Mouse (Mus musculus): ENCODE data around the gene Neb. TPM values are rescaled to one million over a fixed set of nuclear protein-coding genes. Genes with fewer than 3 reads are reported as not detected.

Gene Neb
- polyA plus RNA-seq (2012; fragmentation: generic; extraction: Trizol): 0.14 TPM
- long read RNA-seq, experiment 1, partial matches to known transcripts: 1 of 5 reads
- long read RNA-seq, experiment 1, other reads (novel, unspliced or antisense): 2 of 5 reads
- long read RNA-seq, experiment 2: 0 reads

DNA sequence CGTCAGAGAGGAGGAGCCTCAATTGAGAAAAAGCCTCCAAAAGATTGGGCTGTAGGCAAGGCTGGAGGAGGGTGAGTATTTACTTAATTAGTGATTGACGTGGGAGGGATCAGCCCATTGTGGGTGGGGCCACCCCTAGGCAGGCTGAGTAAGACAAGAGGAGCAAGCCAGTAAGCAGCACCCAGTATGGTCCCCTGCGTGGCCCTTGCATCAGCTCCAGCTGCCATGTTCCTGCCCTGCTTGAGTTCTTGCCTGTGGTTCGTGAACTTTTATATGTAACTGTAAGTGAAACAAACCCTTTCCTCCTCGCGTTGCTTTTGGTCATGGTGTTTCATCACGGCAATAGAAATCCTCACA is at the start of gene Neb:
Gene Neb, minus strand, starts transcription at position 27 of the 357 bp plus-strand sequence.
- no peak for TF ChIP-seq CEBPB (IDR thresholded peaks at IDR 0.05; ENCODE audit: low read depth)
- no peak for TF ChIP-seq MAX (IDR thresholded peaks at IDR 0.05)
- no peak for TF ChIP-seq MYOG (IDR thresholded peaks at IDR 0.05; ENCODE audit: control insufficient read depth, extremely low read depth, insufficient read length)
- no peak for TF ChIP-seq USF1 (IDR thresholded peaks at IDR 0.05; ENCODE audit: low read depth)
- no peak for TF ChIP-seq FOSL1 (IDR thresholded peaks at IDR 0.05; ENCODE audit: insufficient read depth, low read length, poor library complexity, severe bottlenecking)
- no peak for TF ChIP-seq CTCF (IDR thresholded peaks at IDR 0.05; ENCODE audit: control insufficient read depth, insufficient read depth, insufficient read length)
- TF ChIP-seq MYOD1 (IDR thresholded peaks at IDR 0.05; ENCODE audit: control insufficient read depth, insufficient read length, low read depth): no peak
- no peaks in the 10 kb centered on the region for H3K36me3 ChIP-seq (ENCODE audit: control insufficient read depth, insufficient read depth)
- no peaks in the 10 kb centered on the region for H3K79me3 ChIP-seq (ENCODE audit: low read depth)
- no peak within 1 kb of the TSS for H3ac ChIP-seq (ENCODE audit: control insufficient read depth, insufficient read length, low read depth)
- H3K79me2 ChIP-seq (ENCODE audit: control insufficient read depth, insufficient read depth): no peaks in the 10 kb centered on the region
- no peaks in the 10 kb centered on the region for H3K27me3 ChIP-seq (ENCODE audit: control insufficient read depth, insufficient read depth, insufficient read length)
- no peak within 1 kb of the TSS for H3K4me3 ChIP-seq (ENCODE audit: insufficient read depth, poor library complexity, severe bottlenecking)

DNA sequence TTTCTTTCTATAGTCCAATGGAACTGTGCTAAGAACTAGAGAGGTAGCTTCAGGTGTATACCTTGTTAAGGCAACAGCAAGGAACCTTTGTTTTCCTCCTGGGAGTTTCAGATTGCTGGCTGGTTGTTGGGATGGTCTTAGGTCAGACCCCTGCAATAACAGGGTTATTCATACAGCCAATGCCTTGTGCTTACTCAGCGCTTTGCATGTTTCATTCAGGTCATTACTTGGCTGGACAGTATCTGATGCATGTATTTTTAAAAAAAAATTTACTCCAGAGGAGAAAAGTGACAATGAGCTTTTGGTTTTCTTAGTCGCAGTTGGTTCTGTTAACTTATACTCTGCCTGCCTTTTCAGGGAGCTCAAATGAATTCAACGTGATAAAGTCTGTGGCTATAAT is 49.1 kb upstream of the Neb start:
- TF ChIP-seq FOSL1 (IDR thresholded peaks at IDR 0.05; ENCODE audit: insufficient read depth, low read length, poor library complexity, severe bottlenecking): no peak
- no peak for TF ChIP-seq USF1 (IDR thresholded peaks at IDR 0.05; ENCODE audit: low read depth)
- no peak for TF ChIP-seq MAX (IDR thresholded peaks at IDR 0.05)
- no peak for TF ChIP-seq MYOG (IDR thresholded peaks at IDR 0.05; ENCODE audit: control insufficient read depth, extremely low read depth, insufficient read length)
- no peak for TF ChIP-seq CEBPB (IDR thresholded peaks at IDR 0.05; ENCODE audit: low read depth)
- no peak for TF ChIP-seq CTCF (IDR thresholded peaks at IDR 0.05; ENCODE audit: control insufficient read depth, insufficient read depth, insufficient read length)
- no peak for TF ChIP-seq MYOD1 (IDR thresholded peaks at IDR 0.05; ENCODE audit: control insufficient read depth, insufficient read length, low read depth)
- peaks cover 23% of the 10 kb centered on the region for H3K79me2 ChIP-seq (ENCODE audit: control insufficient read depth, insufficient read depth)
- H3K36me3 ChIP-seq (ENCODE audit: control insufficient read depth, insufficient read depth): no peaks in the 10 kb centered on the region
- no peak overlapping the region for H3K4me3 ChIP-seq (ENCODE audit: insufficient read depth, poor library complexity, severe bottlenecking)
- H3K79me3 ChIP-seq (ENCODE audit: low read depth): peaks cover 22% of the 10 kb centered on the region
- no peak overlapping the region for H3ac ChIP-seq (ENCODE audit: control insufficient read depth, insufficient read length, low read depth)
- H3K27me3 ChIP-seq (ENCODE audit: control insufficient read depth, insufficient read depth, insufficient read length): no peaks in the 10 kb centered on the region

DNA sequence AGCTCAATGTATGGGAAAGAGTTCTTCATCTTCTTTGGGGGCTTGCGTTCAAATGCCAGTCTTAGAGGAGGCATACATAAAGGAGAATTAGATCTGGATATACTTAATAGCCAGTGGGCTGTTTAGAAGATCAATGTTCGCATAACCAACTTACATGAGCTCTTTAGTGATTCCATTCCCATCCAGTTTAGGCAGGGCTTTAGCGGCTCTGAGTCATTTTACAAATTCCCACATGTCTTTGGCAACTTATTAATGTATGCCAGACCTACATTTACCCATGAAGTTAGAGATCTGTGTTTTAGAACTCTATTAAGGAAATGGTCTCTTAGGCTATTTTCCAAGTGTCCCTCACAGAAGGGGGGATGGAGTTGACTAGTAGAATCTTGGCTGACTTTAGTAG is 47.8 kb upstream of the Neb start:
- H3ac ChIP-seq (ENCODE audit: control insufficient read depth, insufficient read length, low read depth): no peak overlapping the region
- H3K79me2 ChIP-seq (ENCODE audit: control insufficient read depth, insufficient read depth): peaks cover 37% of the 10 kb centered on the region
- TF ChIP-seq MAX (IDR thresholded peaks at IDR 0.05) (no peak), CEBPB (IDR thresholded peaks at IDR 0.05; ENCODE audit: low read depth) (no peak), FOSL1 (IDR thresholded peaks at IDR 0.05; ENCODE audit: insufficient read depth, low read length, poor library complexity, severe bottlenecking) (no peak), CTCF (IDR thresholded peaks at IDR 0.05; ENCODE audit: control insufficient read depth, insufficient read depth, insufficient read length) (no peak), USF1 (IDR thresholded peaks at IDR 0.05; ENCODE audit: low read depth) (no peak), MYOG (IDR thresholded peaks at IDR 0.05; ENCODE audit: control insufficient read depth, extremely low read depth, insufficient read length) (no peak), MYOD1 (IDR thresholded peaks at IDR 0.05; ENCODE audit: control insufficient read depth, insufficient read length, low read depth) (no peak)
- H3K4me3 ChIP-seq (ENCODE audit: insufficient read depth, poor library complexity, severe bottlenecking): no peak overlapping the region
- H3K36me3 ChIP-seq (ENCODE audit: control insufficient read depth, insufficient read depth): peaks cover 3% of the 10 kb centered on the region
- peaks cover 35% of the 10 kb centered on the region for H3K79me3 ChIP-seq (ENCODE audit: low read depth)
- H3K27me3 ChIP-seq (ENCODE audit: control insufficient read depth, insufficient read depth, insufficient read length): no peaks in the 10 kb centered on the region

DNA sequence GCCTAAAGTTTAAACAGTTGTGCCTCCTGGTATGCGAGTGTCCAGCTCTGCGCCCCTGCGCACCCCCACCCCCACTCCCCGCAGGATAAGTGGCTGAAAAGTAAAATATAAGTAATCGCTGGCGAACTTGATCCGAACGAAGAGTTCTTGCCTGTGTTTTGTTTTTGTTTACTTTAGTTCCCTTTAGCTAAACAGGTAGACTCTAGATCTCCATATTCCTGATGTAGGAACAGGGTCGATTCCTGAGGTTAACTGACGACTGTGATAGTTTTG is 47.2 kb upstream of the Neb start:
- Histone ChIP-seq H3K4me3 (ENCODE audit: insufficient read depth, poor library complexity, severe bottlenecking) (peak overlapping the region; percentile 98), H3K36me3 (ENCODE audit: control insufficient read depth, insufficient read depth) (peaks cover 3% of the 10 kb centered on the region), H3K27me3 (ENCODE audit: control insufficient read depth, insufficient read depth, insufficient read length) (no peaks in the 10 kb centered on the region), H3K79me3 (ENCODE audit: low read depth) (peaks cover 41% of the 10 kb centered on the region), H3ac (ENCODE audit: control insufficient read depth, insufficient read length, low read depth) (peak overlapping the region; percentile 1), H3K79me2 (ENCODE audit: control insufficient read depth, insufficient read depth) (peaks cover 42% of the 10 kb centered on the region)
- TF ChIP-seq MYOG (IDR thresholded peaks at IDR 0.05; ENCODE audit: control insufficient read depth, extremely low read depth, insufficient read length) (no peak), USF1 (IDR thresholded peaks at IDR 0.05; ENCODE audit: low read depth) (no peak), MYOD1 (IDR thresholded peaks at IDR 0.05; ENCODE audit: control insufficient read depth, insufficient read length, low read depth) (no peak), FOSL1 (IDR thresholded peaks at IDR 0.05; ENCODE audit: insufficient read depth, low read length, poor library complexity, severe bottlenecking) (no peak), CEBPB (IDR thresholded peaks at IDR 0.05; ENCODE audit: low read depth) (no peak), MAX (IDR thresholded peaks at IDR 0.05) (no peak), CTCF (IDR thresholded peaks at IDR 0.05; ENCODE audit: control insufficient read depth, insufficient read depth, insufficient read length) (no peak)

DNA sequence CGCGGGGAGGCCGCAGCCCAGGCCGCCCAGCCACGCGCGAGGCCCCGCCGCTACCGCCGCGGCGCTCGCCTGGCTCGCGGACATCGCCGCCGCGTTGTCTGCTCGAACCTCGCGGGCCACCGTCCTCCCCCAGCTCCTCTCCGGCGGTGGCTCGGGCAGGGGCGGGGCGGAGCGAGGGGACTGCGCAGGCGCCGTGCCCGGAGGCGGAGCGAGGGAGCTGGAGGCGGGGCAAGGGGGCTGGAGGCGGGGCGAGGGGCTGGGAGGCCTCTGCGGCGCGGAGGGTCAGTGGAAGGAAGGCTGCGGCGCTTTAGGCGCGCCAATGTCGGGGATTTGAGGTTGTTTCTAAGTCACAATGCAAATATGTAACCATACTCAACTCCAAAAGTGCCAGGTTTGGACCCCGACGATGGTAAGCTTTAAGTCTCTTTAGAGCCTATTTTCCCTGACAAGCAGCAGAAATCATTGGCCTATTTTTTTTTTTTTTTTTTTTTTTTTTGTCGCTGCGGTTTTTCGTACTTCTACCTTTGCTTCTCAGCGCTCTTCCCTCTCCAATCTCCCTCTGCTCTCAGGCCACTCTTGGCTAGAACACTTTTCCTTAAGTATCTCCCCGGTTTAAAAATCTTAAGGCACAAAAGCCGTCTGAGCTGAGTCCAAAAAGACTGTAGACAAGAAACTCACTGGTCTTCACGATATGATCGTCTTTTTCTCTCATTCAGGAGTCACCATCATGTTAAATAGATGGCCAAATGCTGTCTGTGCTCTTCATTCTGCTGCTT is 46.7 kb upstream of the Neb start, which contains the start of gene Arl5a:
Gene Arl5a, minus strand, starts transcription at position 155 of the 776 bp plus-strand sequence.
- Histone ChIP-seq H3K27me3 (ENCODE audit: control insufficient read depth, insufficient read depth, insufficient read length) (no peaks in the 10 kb centered on the region), H3ac (ENCODE audit: control insufficient read depth, insufficient read length, low read depth) (peak within 1 kb of the TSS; percentile 96), H3K79me2 (ENCODE audit: control insufficient read depth, insufficient read depth) (peaks cover 48% of the 10 kb centered on the region), H3K79me3 (ENCODE audit: low read depth) (peaks cover 46% of the 10 kb centered on the region), H3K4me3 (ENCODE audit: insufficient read depth, poor library complexity, severe bottlenecking) (peak within 1 kb of the TSS; percentile 98), H3K36me3 (ENCODE audit: control insufficient read depth, insufficient read depth) (peaks cover 3% of the 10 kb centered on the region)
- TF ChIP-seq CTCF (IDR thresholded peaks at IDR 0.05; ENCODE audit: control insufficient read depth, insufficient read depth, insufficient read length): no peak
- TF ChIP-seq MYOG (IDR thresholded peaks at IDR 0.05; ENCODE audit: control insufficient read depth, extremely low read depth, insufficient read length): no peak
- no peak for TF ChIP-seq MAX (IDR thresholded peaks at IDR 0.05)
- TF ChIP-seq FOSL1 (IDR thresholded peaks at IDR 0.05; ENCODE audit: insufficient read depth, low read length, poor library complexity, severe bottlenecking): no peak
- TF ChIP-seq USF1 (IDR thresholded peaks at IDR 0.05; ENCODE audit: low read depth): no peak
- no peak for TF ChIP-seq MYOD1 (IDR thresholded peaks at IDR 0.05; ENCODE audit: control insufficient read depth, insufficient read length, low read depth)
- TF ChIP-seq CEBPB (IDR thresholded peaks at IDR 0.05; ENCODE audit: low read depth): no peak
